Comparison of ENCODE assay signal across 8 mouse cellular contexts in the genomic region with DNA sequence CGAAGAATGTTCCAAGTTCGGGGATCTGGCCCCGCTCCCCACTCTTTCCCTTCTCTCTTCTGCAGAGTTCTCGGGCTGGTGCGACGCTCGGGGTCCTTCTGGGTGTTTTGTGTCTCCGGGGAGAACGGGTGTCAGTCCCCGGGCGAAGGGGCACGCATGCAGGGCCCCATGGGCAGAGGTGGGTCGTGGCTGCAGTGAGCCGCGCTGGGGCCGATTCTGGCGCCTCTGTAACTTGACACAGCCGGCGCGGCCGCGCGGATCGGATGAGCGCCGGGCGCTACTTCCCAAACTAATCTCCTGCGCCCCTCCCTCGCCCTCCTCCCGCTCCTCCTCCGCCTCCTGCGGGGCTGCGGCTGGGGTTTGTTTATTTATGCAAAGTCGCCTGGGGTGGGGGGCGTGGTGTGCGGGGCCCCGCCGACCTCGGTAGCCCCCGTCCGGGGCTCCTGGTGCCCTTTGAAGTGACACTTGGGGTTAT. TPM values are rescaled to one million over a fixed set of nuclear protein-coding genes. Genes with fewer than 3 reads are reported as not detected.
DNase-seq lines count a peak whose midpoint lies in the region; ATAC-seq and TF ChIP-seq lines count a peak whose summit lies in the region.

A gene (minus strand): TSS at position 243 of the 475 bp plus-strand sequence.

- H3K27ac ChIP-seq in forebrain, embryonic 15.5 days (replicated peaks), result no peak within 1 kb of the TSS
- no peak within 1 kb of the TSS for H3K27ac ChIP-seq in kidney, postnatal 0 days
- no peak within 1 kb of the TSS for H3K27ac ChIP-seq in midbrain, embryonic 11.5 days (ENCODE audit: low read depth, low read length)

- H3K9ac ChIP-seq in forebrain, embryonic 15.5 days (replicated peaks), result 0 out of 2 replicates have a peak within 1 kb of the TSS, but pooled peaks have one; percentile 4
- peak within 1 kb of the TSS; percentile 31 for H3K9ac ChIP-seq in kidney, postnatal 0 days (ENCODE audit: low read depth, low read length)
- peak within 1 kb of the TSS; percentile 35 for H3K9ac ChIP-seq in midbrain, embryonic 11.5 days (ENCODE audit: low read length)

- H3K4me1 ChIP-seq in forebrain, embryonic 15.5 days, result peaks cover 20% of the 10 kb centered on the region
- peaks cover 15% of the 10 kb centered on the region for H3K4me1 ChIP-seq in kidney, postnatal 0 days (replicated peaks; ENCODE audit: insufficient read depth, low read length)
- peaks cover 16% of the 10 kb centered on the region for H3K4me1 ChIP-seq in midbrain, embryonic 11.5 days (ENCODE audit: control insufficient read depth, insufficient read depth, low read length)

- ATAC-seq in forebrain, embryonic 15.5 days (replicated peaks), result no peak
- ATAC-seq in kidney, postnatal 0 days (replicated peaks; ENCODE audit: low FRiP score, low read depth), result peak; percentile 46
- ATAC-seq in midbrain, embryonic 11.5 days (ENCODE audit: low FRiP score), result peak; percentile 55

- 0% methylated on average over 38 of the region's 41 CpGs for WGBS in forebrain, embryonic 15.5 days
- 0% methylated on average over 36 of the region's 41 CpGs for WGBS in kidney, postnatal 0 days
- under 1% methylated on average over 41 of the region's 41 CpGs for WGBS in midbrain, embryonic 11.5 days

- peak within 1 kb of the TSS; percentile 50 for H3K4me2 ChIP-seq in forebrain, embryonic 15.5 days (replicated peaks)
- peak within 1 kb of the TSS; percentile 81 for H3K4me2 ChIP-seq in kidney, postnatal 0 days (ENCODE audit: low read length)
- peak within 1 kb of the TSS; percentile 88 for H3K4me2 ChIP-seq in midbrain, embryonic 11.5 days

- peaks cover 65% of the 10 kb centered on the region for H3K27me3 ChIP-seq in forebrain, embryonic 15.5 days
- peaks cover 7% of the 10 kb centered on the region for H3K27me3 ChIP-seq in kidney, postnatal 0 days (ENCODE audit: insufficient read depth, low read length)
- peaks cover 48% of the 10 kb centered on the region for H3K27me3 ChIP-seq in midbrain, embryonic 11.5 days (ENCODE audit: control insufficient read depth, insufficient read depth, low read length)

- no peaks in the 10 kb centered on the region for H3K36me3 ChIP-seq in forebrain, embryonic 15.5 days
- no peaks in the 10 kb centered on the region for H3K36me3 ChIP-seq in kidney, postnatal 0 days (ENCODE audit: insufficient read depth, low read length)
- no peaks in the 10 kb centered on the region for H3K36me3 ChIP-seq in midbrain, embryonic 11.5 days (ENCODE audit: control insufficient read depth, insufficient read depth, low read length)

- no peak for TF ChIP-seq CTCF in kidney, postnatal 0 days (IDR thresholded peaks at IDR 0.05; ENCODE audit: low read depth)

- H3K4me3 ChIP-seq in forebrain, embryonic 15.5 days, result peak within 1 kb of the TSS; percentile 32
- H3K4me3 ChIP-seq in kidney, postnatal 0 days (replicated peaks; ENCODE audit: low read depth, low read length), result peak within 1 kb of the TSS; percentile 42
- peak within 1 kb of the TSS; percentile 39 for H3K4me3 ChIP-seq in midbrain, embryonic 11.5 days (ENCODE audit: low read depth, low read length)

- DNase-seq in urinary bladder, postnatal 14 days (ENCODE audit: low spot score), result peak; percentile 11
- no peak for DNase-seq in urinary bladder, postnatal 25 days (ENCODE audit: low spot score)
- peak; percentile 72 for DNase-seq in kidney, postnatal 0 days (ENCODE audit: low spot score)
- no peak for DNase-seq in midbrain, embryonic 11.5 days (ENCODE audit: low spot score, missing footprints)
- no peak for DNase-seq in right cerebral cortex, postnatal 10 days (ENCODE audit: low spot score in 2 of 2)
- DNase-seq in spleen, adult 18-20 months, result no peak
- no peak for DNase-seq in layer of hippocampus, postnatal 36 days

- H3K9me3 ChIP-seq in forebrain, embryonic 15.5 days, result no peaks in the 10 kb centered on the region
- no peaks in the 10 kb centered on the region for H3K9me3 ChIP-seq in kidney, postnatal 0 days (replicated peaks; ENCODE audit: low read length)
- H3K9me3 ChIP-seq in midbrain, embryonic 11.5 days (ENCODE audit: control insufficient read depth, low read length), result no peaks in the 10 kb centered on the region

RNA-seq across cellular contexts. Expression of the gene that starts here (rescaled TPM):
- polyA plus RNA-seq in forebrain, embryonic 15.5 days (2015; fragmentation: Nextera tagmentation; extraction: Ambion mirVana), result 0.78 and 1.1 TPM in 2 replicates
- 5.8 and 7.3 TPM in 2 replicates for polyA plus RNA-seq in kidney, postnatal 0 days (2015; fragmentation: Nextera tagmentation; extraction: Ambion mirVana)
- polyA plus RNA-seq in midbrain, embryonic 11.5 days (2014; fragmentation: Nextera tagmentation; extraction: Ambion mirVana), result 2.1 and 2.7 TPM in 2 replicates
- 1 to 10 TPM in 1 of 2 experiments, under 1 TPM in 1; 0.80 to 1.7 TPM for total RNA-seq in layer of hippocampus, postnatal 36 days (2021)

Comparison
In these comparisons a context has a peak if more than half of its experiments do, and no peak if none do; other contexts are left out.
1. DNase-seq: peak in urinary bladder, postnatal 14 days (single experiment) and kidney, postnatal 0 days (single experiment); none in urinary bladder, postnatal 25 days (single experiment), midbrain, embryonic 11.5 days (single experiment), right cerebral cortex, postnatal 10 days (0 of 2), spleen, adult 18-20 months (0 of 2) and layer of hippocampus, postnatal 36 days (0 of 2).
2. Peak in every context shown above with its lines, with median percentiles within 50 percentile points of each other: H3K4me2 ChIP-seq, H3K4me3 ChIP-seq and H3K9ac ChIP-seq.